Mouse (Mus musculus): ENCODE results near the gene Gm21319. TPM values are rescaled to one million over a fixed set of nuclear protein-coding genes. Genes with fewer than 3 reads are reported as not detected.
"Not testable (repeated sequence)": the region's sequence is repeated elsewhere in the genome, so short reads cannot be mapped to it uniquely, and the experiment has no call there.

Gene Gm21319
- polyA plus RNA-seq (2012; fragmentation: generic; extraction: Trizol): not detected
- long read RNA-seq, experiment 1: 0 reads
- long read RNA-seq, experiment 2: 0 reads

DNA sequence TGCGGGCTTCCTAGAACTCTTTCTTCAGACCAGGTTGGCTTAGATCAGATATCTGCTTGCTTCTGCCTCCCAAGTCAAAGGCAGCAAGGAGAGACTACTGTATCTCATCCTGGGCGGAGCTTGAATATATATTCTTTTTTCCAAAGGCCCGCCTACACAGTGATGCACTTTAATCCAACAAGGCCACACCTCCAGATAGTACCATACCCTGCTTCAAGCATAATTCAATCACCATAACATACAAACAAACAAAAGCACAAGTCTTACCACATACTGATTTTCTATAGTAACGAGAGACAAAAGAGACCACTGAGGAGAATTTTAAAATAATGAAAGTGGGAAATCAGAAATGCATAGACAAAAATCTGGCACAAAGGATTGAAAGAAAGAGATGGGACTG, at the start of gene Gm21319:
Gene Gm21319 (minus strand): TSS at position 101 of the 400 bp plus-strand sequence.
- H3K4me3 ChIP-seq (ENCODE audit: insufficient read depth, poor library complexity, severe bottlenecking); H3K27me3 ChIP-seq (ENCODE audit: control insufficient read depth, insufficient read depth, insufficient read length); H3K36me3 ChIP-seq (ENCODE audit: control insufficient read depth, insufficient read depth); H3K79me2 ChIP-seq (ENCODE audit: control insufficient read depth, insufficient read depth); H3ac ChIP-seq (ENCODE audit: control insufficient read depth, insufficient read length, low read depth); H3K79me3 ChIP-seq (ENCODE audit: low read depth): not testable (repeated sequence)

GRCm38 (mm10) chr12:87816277-87816676, 40.7 kb upstream of the Gm21319 start, which contains the start of gene BB287469:
BB287469 (plus strand) TSS chr12:87816577.
- H3K36me3 ChIP-seq (ENCODE audit: control insufficient read depth, insufficient read depth); H3ac ChIP-seq (ENCODE audit: control insufficient read depth, insufficient read length, low read depth); H3K27me3 ChIP-seq (ENCODE audit: control insufficient read depth, insufficient read depth, insufficient read length); H3K4me3 ChIP-seq (ENCODE audit: insufficient read depth, poor library complexity, severe bottlenecking); H3K79me2 ChIP-seq (ENCODE audit: control insufficient read depth, insufficient read depth); H3K79me3 ChIP-seq (ENCODE audit: low read depth): not testable (repeated sequence)

DNA sequence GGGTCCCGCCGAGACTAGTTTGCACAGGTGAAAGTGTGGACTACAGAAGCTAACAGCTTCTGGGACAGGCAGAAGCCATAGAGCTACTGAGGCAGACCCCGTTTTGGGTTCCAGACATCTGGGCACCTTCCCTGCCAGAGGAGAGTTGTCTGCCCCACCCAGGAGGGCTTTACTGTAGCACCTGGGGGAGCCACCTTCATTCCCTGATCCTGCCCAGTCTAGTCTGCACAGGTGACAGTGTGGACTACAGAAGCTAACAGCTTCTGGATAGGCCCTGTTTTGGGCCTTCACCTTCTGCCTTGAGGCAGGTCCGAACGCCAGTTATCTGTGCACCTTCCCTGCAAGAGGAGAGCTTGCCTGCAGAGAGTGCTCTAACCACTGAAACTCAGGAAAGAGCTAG, 22.4 kb upstream of the Gm21319 start:
- H3K79me3 ChIP-seq (ENCODE audit: low read depth); H3K79me2 ChIP-seq (ENCODE audit: control insufficient read depth, insufficient read depth); H3K4me3 ChIP-seq (ENCODE audit: insufficient read depth, poor library complexity, severe bottlenecking); H3K36me3 ChIP-seq (ENCODE audit: control insufficient read depth, insufficient read depth); H3K27me3 ChIP-seq (ENCODE audit: control insufficient read depth, insufficient read depth, insufficient read length); H3ac ChIP-seq (ENCODE audit: control insufficient read depth, insufficient read length, low read depth): not testable (repeated sequence)

DNA sequence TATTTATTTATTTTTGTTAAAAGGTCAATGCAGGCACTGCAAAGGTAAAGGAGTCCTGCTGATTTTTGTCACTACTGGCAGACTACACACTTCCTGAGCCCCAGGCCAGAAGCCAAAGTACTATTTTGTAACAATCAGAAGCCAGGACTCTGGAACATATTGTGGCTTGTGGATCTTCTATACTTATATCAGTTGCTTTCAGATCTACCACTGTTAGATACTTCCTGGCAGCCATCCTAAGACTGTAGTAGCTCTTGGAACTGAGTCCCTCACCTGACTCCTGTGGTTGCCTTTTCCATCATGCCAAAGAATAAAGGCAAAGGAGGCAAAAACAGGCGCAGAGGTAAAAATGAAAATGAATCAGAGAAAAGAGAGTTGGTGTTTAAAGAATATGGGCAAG, 19.7 kb upstream of the Gm21319 start, which contains the start of gene Gm21936:
Gene Gm21936 (plus strand): TSS at position 301 of the 400 bp plus-strand sequence.
- H3K36me3 ChIP-seq (ENCODE audit: control insufficient read depth, insufficient read depth); H3K79me3 ChIP-seq (ENCODE audit: low read depth); H3K4me3 ChIP-seq (ENCODE audit: insufficient read depth, poor library complexity, severe bottlenecking); H3K27me3 ChIP-seq (ENCODE audit: control insufficient read depth, insufficient read depth, insufficient read length); H3ac ChIP-seq (ENCODE audit: control insufficient read depth, insufficient read length, low read depth); H3K79me2 ChIP-seq (ENCODE audit: control insufficient read depth, insufficient read depth): not testable (repeated sequence)

Other genes with a start within 250 kb of the Gm21319 start
- gene Oog1, start 173.1 kb downstream of the Gm21319 start, polyA plus RNA-seq (2012; fragmentation: generic; extraction: Trizol): 0.27 TPM
- 0.23 TPM for gene Gm4027, start 156.9 kb downstream of the Gm21319 start, polyA plus RNA-seq (2012; fragmentation: generic; extraction: Trizol)
- gene Gm16381, start 131.1 kb downstream of the Gm21319 start, polyA plus RNA-seq (2012; fragmentation: generic; extraction: Trizol): not detected
- gene Gm21936, start 19.8 kb upstream of the Gm21319 start, polyA plus RNA-seq (2012; fragmentation: generic; extraction: Trizol): not detected
- not detected for gene BB287469, start 40.8 kb upstream of the Gm21319 start, polyA plus RNA-seq (2012; fragmentation: generic; extraction: Trizol)
- gene Gm2001, start 66.6 kb upstream of the Gm21319 start, polyA plus RNA-seq (2012; fragmentation: generic; extraction: Trizol): not detected
- 0.12 TPM for gene Gm2016, start 98.3 kb upstream of the Gm21319 start, polyA plus RNA-seq (2012; fragmentation: generic; extraction: Trizol)
- gene Gm2022, start 119.6 kb upstream of the Gm21319 start, polyA plus RNA-seq (2012; fragmentation: generic; extraction: Trizol): not detected
- not detected for gene Gm2035, start 144.1 kb upstream of the Gm21319 start, polyA plus RNA-seq (2012; fragmentation: generic; extraction: Trizol)
- 0.08 TPM for gene Gm2042, start 178.3 kb upstream of the Gm21319 start, polyA plus RNA-seq (2012; fragmentation: generic; extraction: Trizol)
- not detected for gene Gm2075, start 236.1 kb upstream of the Gm21319 start, polyA plus RNA-seq (2012; fragmentation: generic; extraction: Trizol)
- gene Gm6803, start 243.0 kb upstream of the Gm21319 start, polyA plus RNA-seq (2012; fragmentation: generic; extraction: Trizol): not detected

All from C2C12 (cell line).